Mouse (Mus musculus) embryonic facial prominence, embryonic 12.5 days (tissue): ENCODE measurements around the gene Galnt18. TPM values are rescaled to one million over a fixed set of nuclear protein-coding genes. Genes with fewer than 3 reads are reported as not detected.

Experiments
- ATAC-seq: fragments of 200-750 bp; cut with Nextera tagmentation; 2 replicates; pipeline ENCODE4 v1.8.0; 2017; ENCODE audit not compliant: insufficient number of reproducible peaks, insufficient read depth, low FRiP score, low TSS enrichment
- H3K27ac ChIP-seq: fragments of 300-500 bp; sonication (generic); 2 replicates; pipeline ENCODE4 v1.5.1; 2016; ENCODE audit warnings: mild to moderate bottlenecking
- H3K27me3 ChIP-seq: fragments of 300-500 bp; sonication (generic); 2 replicates; pipeline ENCODE4 v1.6.1; 2016; ENCODE audit warnings: mild to moderate bottlenecking, moderate library complexity
- H3K36me3 ChIP-seq: fragments of 300-500 bp; sonication (generic); 2 replicates; pipeline ENCODE4 v1.6.1; 2016; ENCODE audit warnings: mild to moderate bottlenecking
- H3K4me1 ChIP-seq: fragments of 300-500 bp; sonication (generic); 2 replicates; pipeline ENCODE4 v1.6.1; 2016
- H3K4me2 ChIP-seq: fragments of 300-500 bp; sonication (generic); replicated peaks from 2 replicates; pipeline ENCODE4 v1.6.1; 2016; ENCODE audit warnings: mild to moderate bottlenecking, moderate library complexity
- H3K4me3 ChIP-seq: fragments of 300-500 bp; sonication (generic); 2 replicates; pipeline ENCODE4 v1.5.1; 2016; ENCODE audit warnings: mild to moderate bottlenecking
- H3K9ac ChIP-seq: fragments of 300-500 bp; sonication (generic); 2 replicates; pipeline ENCODE4 v1.6.1; 2016; ENCODE audit warnings: mild to moderate bottlenecking, moderate library complexity
- H3K9me3 ChIP-seq: fragments of 300-500 bp; sonication (generic); 2 replicates; pipeline ENCODE4 v1.6.1; 2016; ENCODE audit warnings: mild to moderate bottlenecking, moderate library complexity
- WGBS: fragments of 180-500 bp; shearing (Covaris S2); methylation state at CpG from one replicate; pipeline ENCODE4 v1.1.7; 2016; 5-methylcytosine and 5-hydroxymethylcytosine counted together
- polyA plus RNA-seq: library from polyadenylated mRNA; unstranded; fragments of >200 nt; fragmentation: Nextera tagmentation; extraction: Ambion mirVana; gene quantifications from 2 replicates; pipeline ENCODE4 v1.2.1, GENCODE M21; 2016

The Galnt18 gene
- polyA plus RNA-seq, 1 experiment from 2014 or later, result 12.6 TPM

- H3K4me2 ChIP-seq, result no peak overlapping the region
- no peak for ATAC-seq
- H3K27me3 ChIP-seq, result no peaks in the 10 kb centered on the region
- H3K9ac ChIP-seq, result no peak overlapping the region
- H3K4me1 ChIP-seq, result no peaks in the 10 kb centered on the region
- H3K36me3 ChIP-seq, result no peaks in the 10 kb centered on the region
- WGBS, result 50% methylated on average over 8 of the region's 8 CpGs
- H3K9me3 ChIP-seq, result no peaks in the 10 kb centered on the region
- no peak overlapping the region for H3K4me3 ChIP-seq
- H3K27ac ChIP-seq, result no peak overlapping the region
These were observed 244.9 kb downstream of the Galnt18 start for GRCm38 (mm10) chr7:111534826-111535405.

- no peaks in the 10 kb centered on the region for H3K9me3 ChIP-seq
- H3K9ac ChIP-seq, result no peak overlapping the region
- no peak for ATAC-seq
- H3K4me2 ChIP-seq, result no peak overlapping the region
- no peaks in the 10 kb centered on the region for H3K36me3 ChIP-seq
- 82% methylated on average over 3 of the region's 3 CpGs for WGBS
- no peak overlapping the region for H3K27ac ChIP-seq
- no peak overlapping the region for H3K4me3 ChIP-seq
- no peaks in the 10 kb centered on the region for H3K4me1 ChIP-seq
- no peaks in the 10 kb centered on the region for H3K27me3 ChIP-seq
These were observed 250.7 kb downstream of the Galnt18 start for GRCm38 (mm10) chr7:111528961-111529643.

GRCm38 (mm10) chr7:111528462-111528861, 251.3 kb downstream of the Galnt18 start:
- Histone ChIP-seq H3K27ac (no peak overlapping the region), H3K4me2 (no peak overlapping the region), H3K9me3 (no peaks in the 10 kb centered on the region), H3K4me3 (no peak overlapping the region), H3K36me3 (no peaks in the 10 kb centered on the region), H3K9ac (no peak overlapping the region), H3K4me1 (no peaks in the 10 kb centered on the region), H3K27me3 (no peaks in the 10 kb centered on the region)
- no peak for ATAC-seq
- 46% methylated on average over 1 of the region's 1 CpGs for WGBS

GRCm38 (mm10) chr7:111520881-111521280, 258.9 kb downstream of the Galnt18 start:
- Histone ChIP-seq H3K9me3 (no peaks in the 10 kb centered on the region), H3K27me3 (no peaks in the 10 kb centered on the region), H3K27ac (no peak overlapping the region), H3K4me2 (no peak overlapping the region), H3K4me3 (no peak overlapping the region), H3K9ac (no peak overlapping the region), H3K4me1 (no peaks in the 10 kb centered on the region), H3K36me3 (no peaks in the 10 kb centered on the region)
- no peak for ATAC-seq
- WGBS, result 79% methylated on average over 1 of the region's 1 CpGs

- Histone ChIP-seq H3K9ac (no peak overlapping the region), H3K4me3 (no peak overlapping the region), H3K27me3 (no peaks in the 10 kb centered on the region), H3K4me1 (no peaks in the 10 kb centered on the region), H3K9me3 (no peaks in the 10 kb centered on the region), H3K27ac (no peak overlapping the region), H3K36me3 (no peaks in the 10 kb centered on the region), H3K4me2 (no peak overlapping the region)
- 85% methylated on average over 8 of the region's 8 CpGs for WGBS
- ATAC-seq, result no peak
These were observed 261.1 kb downstream of the Galnt18 start for GRCm38 (mm10) chr7:111518581-111519242.

- Histone ChIP-seq H3K4me2 (no peak overlapping the region), H3K27ac (no peak overlapping the region), H3K27me3 (no peaks in the 10 kb centered on the region), H3K9me3 (no peaks in the 10 kb centered on the region), H3K36me3 (no peaks in the 10 kb centered on the region), H3K9ac (no peak overlapping the region), H3K4me3 (no peak overlapping the region), H3K4me1 (no peaks in the 10 kb centered on the region)
- WGBS, result 72% methylated on average over 1 of the region's 1 CpGs
- ATAC-seq, result no peak
These were observed 262.9 kb downstream of the Galnt18 start for GRCm38 (mm10) chr7:111516882-111517281.

- no peak overlapping the region for H3K9ac ChIP-seq
- no peaks in the 10 kb centered on the region for H3K36me3 ChIP-seq
- H3K27ac ChIP-seq, result no peak overlapping the region
- H3K9me3 ChIP-seq, result no peaks in the 10 kb centered on the region
- H3K4me2 ChIP-seq, result no peak overlapping the region
- no peaks in the 10 kb centered on the region for H3K4me1 ChIP-seq
- H3K27me3 ChIP-seq, result no peaks in the 10 kb centered on the region
- no peak for ATAC-seq
- WGBS, result 90% methylated on average over 2 of the region's 2 CpGs
- no peak overlapping the region for H3K4me3 ChIP-seq
These were observed 264.3 kb downstream of the Galnt18 start for GRCm38 (mm10) chr7:111515471-111515870.

- no peak overlapping the region for H3K9ac ChIP-seq
- WGBS, result 67% methylated on average over 2 of the region's 2 CpGs
- no peak overlapping the region for H3K4me2 ChIP-seq
- no peak overlapping the region for H3K27ac ChIP-seq
- no peak; the same call in 1 of the 2 replicates for ATAC-seq
- H3K36me3 ChIP-seq, result no peaks in the 10 kb centered on the region
- H3K9me3 ChIP-seq, result no peaks in the 10 kb centered on the region
- H3K27me3 ChIP-seq, result no peaks in the 10 kb centered on the region
- no peak overlapping the region for H3K4me3 ChIP-seq
- H3K4me1 ChIP-seq, result no peaks in the 10 kb centered on the region
These were observed 270.5 kb downstream of the Galnt18 start for GRCm38 (mm10) chr7:111509167-111509854.

- Histone ChIP-seq H3K36me3 (no peaks in the 10 kb centered on the region), H3K9ac (no peak overlapping the region), H3K4me3 (no peak overlapping the region), H3K9me3 (no peaks in the 10 kb centered on the region), H3K4me2 (no peak overlapping the region), H3K4me1 (no peaks in the 10 kb centered on the region), H3K27ac (no peak overlapping the region), H3K27me3 (no peaks in the 10 kb centered on the region)
- ATAC-seq, result no peak
- 64% methylated on average over 2 of the region's 2 CpGs for WGBS
These were observed 279.2 kb downstream of the Galnt18 start for GRCm38 (mm10) chr7:111500616-111501015.

- no peak overlapping the region for H3K9ac ChIP-seq
- no peaks in the 10 kb centered on the region for H3K36me3 ChIP-seq
- no peak overlapping the region for H3K4me3 ChIP-seq
- no peak overlapping the region for H3K27ac ChIP-seq
- WGBS, result 55% methylated on average over 2 of the region's 2 CpGs
- H3K27me3 ChIP-seq, result no peaks in the 10 kb centered on the region
- H3K4me1 ChIP-seq, result no peaks in the 10 kb centered on the region
- H3K9me3 ChIP-seq, result no peaks in the 10 kb centered on the region
- H3K4me2 ChIP-seq, result no peak overlapping the region
- ATAC-seq, result no peak
These were observed 280.5 kb downstream of the Galnt18 start for GRCm38 (mm10) chr7:111499255-111499790.

GRCm38 (mm10) chr7:111497191-111497590, 282.6 kb downstream of the Galnt18 start:
- H3K4me1 ChIP-seq, result no peaks in the 10 kb centered on the region
- H3K27me3 ChIP-seq, result no peaks in the 10 kb centered on the region
- WGBS, result 66% methylated on average over 6 of the region's 6 CpGs
- H3K9ac ChIP-seq, result no peak overlapping the region
- no peak for ATAC-seq
- H3K9me3 ChIP-seq, result no peaks in the 10 kb centered on the region
- H3K4me3 ChIP-seq, result no peak overlapping the region
- H3K36me3 ChIP-seq, result no peaks in the 10 kb centered on the region
- H3K27ac ChIP-seq, result no peak overlapping the region
- no peak overlapping the region for H3K4me2 ChIP-seq
